Mouse (Mus musculus) forebrain, embryonic 13.5 days (tissue): ENCODE measurements at regions not wholly inside any gene's neighbourhood (a gene's known extent, or its start where the extent isn't known, plus 50 kb on each side); places are given as distances from the start of the nearest gene placed in this dataset.
A peak's percentile ranks its signal among the peaks of the same experiment; 100 is the strongest.

Source experiments
- ATAC-seq: fragments of 200-750 bp; cut with Nextera tagmentation; 2 replicates; pipeline ENCODE4 v1.8.0; 2017
- H3K27ac ChIP-seq: fragments of 300-500 bp; sonication (generic); 2 replicates; pipeline ENCODE4 v1.5.1; 2015; ENCODE audit warnings: inconsistent platforms, mild to moderate bottlenecking, moderate library complexity
- H3K27me3 ChIP-seq: fragments of 300-500 bp; sonication (generic); 2 replicates; pipeline ENCODE4 v1.6.1; 2015; ENCODE audit warnings: mild to moderate bottlenecking, inconsistent platforms
- H3K36me3 ChIP-seq: fragments of 300-500 bp; sonication (generic); 2 replicates; pipeline ENCODE4 v1.6.1; 2015; ENCODE audit warnings: mild to moderate bottlenecking, inconsistent platforms; ENCODE audit not compliant: poor library complexity, severe bottlenecking
- H3K4me1 ChIP-seq: fragments of 300-500 bp; sonication (generic); 2 replicates; pipeline ENCODE4 v1.6.1; 2015; ENCODE audit warnings: inconsistent platforms
- H3K4me2 ChIP-seq: fragments of 300-500 bp; sonication (generic); 2 replicates; pipeline ENCODE4 v1.6.1; 2015; ENCODE audit warnings: inconsistent platforms, mild to moderate bottlenecking, moderate library complexity
- H3K4me3 ChIP-seq: fragments of 300-500 bp; sonication (generic); 2 replicates; pipeline ENCODE4 v1.5.1; 2015; ENCODE audit warnings: mild to moderate bottlenecking, inconsistent platforms
- H3K9ac ChIP-seq: fragments of 300-500 bp; sonication (generic); 2 replicates; pipeline ENCODE4 v1.6.1; 2015; ENCODE audit warnings: mild to moderate bottlenecking, inconsistent platforms
- H3K9me3 ChIP-seq: fragments of 300-500 bp; sonication (generic); replicated peaks from 2 replicates; pipeline ENCODE4 v1.6.1; 2016; ENCODE audit warnings: inconsistent platforms
- WGBS: fragments of 180-500 bp; shearing (Covaris S2); methylation state at CpG from one replicate; pipeline ENCODE4 v1.1.7; 2015; 5-methylcytosine and 5-hydroxymethylcytosine counted together

GRCm38 (mm10) chr7:95936599-95936998 lies 234.4 kb upstream of the Tenm4 start:
- H3K27me3 ChIP-seq = no peaks in the 10 kb centered on the region
- no peak overlapping the region for H3K4me3 ChIP-seq
- H3K27ac ChIP-seq = no peak overlapping the region
- no peak overlapping the region for H3K9ac ChIP-seq
- no peaks in the 10 kb centered on the region for H3K36me3 ChIP-seq
- no peaks in the 10 kb centered on the region for H3K9me3 ChIP-seq
- H3K4me2 ChIP-seq = no peak overlapping the region
- no peak for ATAC-seq
- WGBS = 83% methylated on average over 5 of the region's 5 CpGs
- H3K4me1 ChIP-seq = no peaks in the 10 kb centered on the region

- Histone ChIP-seq H3K9me3 (no peaks in the 10 kb centered on the region), H3K4me2 (no peak overlapping the region), H3K4me1 (no peaks in the 10 kb centered on the region), H3K27ac (no peak overlapping the region), H3K27me3 (no peaks in the 10 kb centered on the region), H3K9ac (no peak overlapping the region), H3K4me3 (no peak overlapping the region), H3K36me3 (no peaks in the 10 kb centered on the region)
- 91% methylated on average over 6 of the region's 6 CpGs for WGBS
- ATAC-seq = no peak
These were observed 227.6 kb upstream of the Tenm4 start for GRCm38 (mm10) chr7:95943420-95943819.

- Histone ChIP-seq H3K9ac (no peak overlapping the region), H3K4me1 (no peaks in the 10 kb centered on the region), H3K4me3 (no peak overlapping the region), H3K36me3 (no peaks in the 10 kb centered on the region), H3K9me3 (no peaks in the 10 kb centered on the region), H3K27ac (no peak overlapping the region), H3K27me3 (no peaks in the 10 kb centered on the region), H3K4me2 (no peak overlapping the region)
- ATAC-seq = no peak
- WGBS = 91% methylated on average over 2 of the region's 2 CpGs
These were observed 218.7 kb upstream of the Tenm4 start for GRCm38 (mm10) chr7:95952395-95952794.

GRCm38 (mm10) chr7:95954511-95954910 lies 216.5 kb upstream of the Tenm4 start:
- H3K27me3 ChIP-seq = no peaks in the 10 kb centered on the region
- H3K4me2 ChIP-seq = no peak overlapping the region
- no peak overlapping the region for H3K4me3 ChIP-seq
- no peaks in the 10 kb centered on the region for H3K36me3 ChIP-seq
- peaks cover 5% of the 10 kb centered on the region for H3K4me1 ChIP-seq
- H3K27ac ChIP-seq = no peak overlapping the region
- no peak for ATAC-seq
- H3K9ac ChIP-seq = no peak overlapping the region
- WGBS = 91% methylated on average over 2 of the region's 2 CpGs
- H3K9me3 ChIP-seq = no peaks in the 10 kb centered on the region

- no peak for ATAC-seq
- peaks cover 5% of the 10 kb centered on the region for H3K4me1 ChIP-seq
- whole genome bisulfite sequencing = 69% methylated on average over 2 of the region's 2 CpGs
- H3K9me3 ChIP-seq = no peaks in the 10 kb centered on the region
- H3K27ac ChIP-seq = no peak overlapping the region
- no peaks in the 10 kb centered on the region for H3K27me3 ChIP-seq
- H3K4me2 ChIP-seq = no peak overlapping the region
- no peak overlapping the region for H3K9ac ChIP-seq
- no peak overlapping the region for H3K4me3 ChIP-seq
- H3K36me3 ChIP-seq = no peaks in the 10 kb centered on the region
These were observed 215.9 kb upstream of the Tenm4 start for GRCm38 (mm10) chr7:95955119-95955518.

GRCm38 (mm10) chr7:95959068-95959467 lies 212.0 kb upstream of the Tenm4 start:
- WGBS = 40% methylated on average over 4 of the region's 4 CpGs
- no peaks in the 10 kb centered on the region for H3K27me3 ChIP-seq
- H3K4me3 ChIP-seq = no peak overlapping the region
- H3K4me2 ChIP-seq = no peak overlapping the region
- H3K9ac ChIP-seq = no peak overlapping the region
- H3K36me3 ChIP-seq = no peaks in the 10 kb centered on the region
- H3K9me3 ChIP-seq = no peaks in the 10 kb centered on the region
- H3K27ac ChIP-seq = no peak overlapping the region; the same call in 1 of the 2 replicates
- H3K4me1 ChIP-seq = peaks cover 5% of the 10 kb centered on the region
- peak; percentile 75; the same call in 1 of the 2 replicates for ATAC-seq

- no peak overlapping the region for H3K4me3 ChIP-seq
- ATAC-seq = no peak
- no peaks in the 10 kb centered on the region for H3K27me3 ChIP-seq
- WGBS = 87% methylated on average over 7 of the region's 7 CpGs
- no peak overlapping the region for H3K9ac ChIP-seq
- H3K27ac ChIP-seq = no peak overlapping the region
- no peak overlapping the region for H3K4me2 ChIP-seq
- no peaks in the 10 kb centered on the region for H3K36me3 ChIP-seq
- no peaks in the 10 kb centered on the region for H3K4me1 ChIP-seq
- H3K9me3 ChIP-seq = no peaks in the 10 kb centered on the region
These were observed 199.2 kb upstream of the Tenm4 start for GRCm38 (mm10) chr7:95971863-95972262.

- Histone ChIP-seq H3K27me3 (no peaks in the 10 kb centered on the region), H3K9me3 (no peaks in the 10 kb centered on the region), H3K4me2 (no peak overlapping the region), H3K27ac (no peak overlapping the region), H3K4me3 (no peak overlapping the region), H3K36me3 (no peaks in the 10 kb centered on the region), H3K9ac (no peak overlapping the region), H3K4me1 (no peaks in the 10 kb centered on the region)
- no peak for ATAC-seq
- WGBS = 46% methylated on average over 2 of the region's 2 CpGs
These were observed 197.0 kb upstream of the Tenm4 start for GRCm38 (mm10) chr7:95974085-95974484.

- Histone ChIP-seq H3K4me2 (no peak overlapping the region), H3K27me3 (no peaks in the 10 kb centered on the region), H3K4me3 (no peak overlapping the region), H3K27ac (no peak overlapping the region), H3K9ac (no peak overlapping the region), H3K9me3 (no peaks in the 10 kb centered on the region), H3K4me1 (peaks cover 14% of the 10 kb centered on the region), H3K36me3 (no peaks in the 10 kb centered on the region)
- WGBS = 25% methylated on average over 10 of the region's 10 CpGs
- peak; percentile 83 for ATAC-seq
These were observed 179.6 kb upstream of the Tenm4 start for GRCm38 (mm10) chr7:95991250-95992032.

GRCm38 (mm10) chr7:95992033-95992516 lies 179.0 kb upstream of the Tenm4 start:
- WGBS = 75% methylated on average over 3 of the region's 3 CpGs
- Histone ChIP-seq H3K4me1 (peaks cover 18% of the 10 kb centered on the region), H3K27ac (no peak overlapping the region), H3K36me3 (no peaks in the 10 kb centered on the region), H3K9ac (no peak overlapping the region), H3K4me2 (no peak overlapping the region), H3K9me3 (no peaks in the 10 kb centered on the region), H3K4me3 (no peak overlapping the region), H3K27me3 (no peaks in the 10 kb centered on the region)
- peak; percentile 49 for ATAC-seq

GRCm38 (mm10) chr7:95992521-95992920 lies 178.5 kb upstream of the Tenm4 start:
- Histone ChIP-seq H3K36me3 (no peaks in the 10 kb centered on the region), H3K27me3 (no peaks in the 10 kb centered on the region), H3K4me1 (peaks cover 20% of the 10 kb centered on the region), H3K4me3 (no peak overlapping the region), H3K4me2 (no peak overlapping the region), H3K9ac (no peak overlapping the region), H3K27ac (no peak overlapping the region), H3K9me3 (no peaks in the 10 kb centered on the region)
- ATAC-seq = no peak
- 80% methylated on average over 3 of the region's 3 CpGs for WGBS

GRCm38 (mm10) chr7:95997190-95997589 lies 173.9 kb upstream of the Tenm4 start:
- no peak; the same call in 1 of the 2 replicates for ATAC-seq
- H3K4me2 ChIP-seq = no peak overlapping the region
- no peak overlapping the region for H3K4me3 ChIP-seq
- no peaks in the 10 kb centered on the region for H3K36me3 ChIP-seq
- no peak overlapping the region for H3K27ac ChIP-seq
- no peaks in the 10 kb centered on the region for H3K27me3 ChIP-seq
- H3K9me3 ChIP-seq = no peaks in the 10 kb centered on the region
- H3K9ac ChIP-seq = no peak overlapping the region
- H3K4me1 ChIP-seq = 0 out of 2 replicates have a peak, but pooled peaks cover 6% of the 10 kb centered on the region
- 54% methylated on average over 3 of the region's 3 CpGs for WGBS

- Histone ChIP-seq H3K9ac (no peak overlapping the region), H3K9me3 (no peaks in the 10 kb centered on the region), H3K27ac (no peak overlapping the region), H3K4me3 (no peak overlapping the region), H3K36me3 (no peaks in the 10 kb centered on the region), H3K4me1 (0 out of 2 replicates have a peak, but pooled peaks cover 6% of the 10 kb centered on the region), H3K27me3 (no peaks in the 10 kb centered on the region), H3K4me2 (no peak overlapping the region)
- WGBS = 31% methylated on average over 4 of the region's 4 CpGs
- no peak for ATAC-seq
These were observed 171.9 kb upstream of the Tenm4 start for GRCm38 (mm10) chr7:95999189-95999588.
